Mouse (Mus musculus): ENCODE data around the gene Ifnl3. TPM values are rescaled to one million over a fixed set of nuclear protein-coding genes. Genes with fewer than 3 reads are reported as not detected.

Gene Ifnl3
- total RNA-seq, 2 experiments from 2014 or later: not detected

Other genes starting within 250 kb of the Ifnl3 start
- 3.6 and 4.5 TPM in 2 replicates for gene Eid2b, start 245.1 kb upstream of the Ifnl3 start, total RNA-seq (2015)
- gene Eid2b, start 245.1 kb upstream of the Ifnl3 start, total RNA-seq (2017): 1.6 and 2.7 TPM in 2 replicates
- not detected in 2 replicates for gene Selenov, start 231.7 kb upstream of the Ifnl3 start, total RNA-seq (2015)
- gene Selenov, start 231.7 kb upstream of the Ifnl3 start, total RNA-seq (2017): not detected in 2 replicates
- gene Dll3, start 220.6 kb upstream of the Ifnl3 start, total RNA-seq (2015): not detected in 2 replicates
- 0.25 and 0.34 TPM in 2 replicates for gene Dll3, start 220.6 kb upstream of the Ifnl3 start, total RNA-seq (2017)
- gene Timm50, start 210.8 kb upstream of the Ifnl3 start, total RNA-seq (2015): 41.2 and 45.2 TPM in 2 replicates
- gene Timm50, start 210.8 kb upstream of the Ifnl3 start, total RNA-seq (2017): 37.6 and 51.9 TPM in 2 replicates
- 44.5 and 67.5 TPM in 2 replicates for gene Supt5, start 184.1 kb upstream of the Ifnl3 start, total RNA-seq (2015)
- gene Supt5, start 184.1 kb upstream of the Ifnl3 start, total RNA-seq (2017): 64.6 and 68.9 TPM in 2 replicates
- gene Rps16, start 172.2 kb upstream of the Ifnl3 start, total RNA-seq (2015): 3,279 and 3,562 TPM in 2 replicates
- 756 and 903 TPM in 2 replicates for gene Rps16, start 172.2 kb upstream of the Ifnl3 start, total RNA-seq (2017)
- 2.9 and 4.3 TPM in 2 replicates for gene Plekhg2, start 150.2 kb upstream of the Ifnl3 start, total RNA-seq (2015)
- 2.0 and 2.1 TPM in 2 replicates for gene Plekhg2, start 150.2 kb upstream of the Ifnl3 start, total RNA-seq (2017)
- 87.3 and 149 TPM in 2 replicates for gene Zfp36, start 142.6 kb upstream of the Ifnl3 start, total RNA-seq (2015)
- gene Zfp36, start 142.6 kb upstream of the Ifnl3 start, total RNA-seq (2017): 26.0 and 46.4 TPM in 2 replicates
- 30.6 and 36.8 TPM in 2 replicates for gene Med29, start 130.1 kb upstream of the Ifnl3 start, total RNA-seq (2015)
- gene Med29, start 130.1 kb upstream of the Ifnl3 start, total RNA-seq (2017): 18.0 and 21.1 TPM in 2 replicates
- 63.9 and 89.2 TPM in 2 replicates for gene Paf1, start 129.9 kb upstream of the Ifnl3 start, total RNA-seq (2015)
- gene Paf1, start 129.9 kb upstream of the Ifnl3 start, total RNA-seq (2017): 146 and 184 TPM in 2 replicates
- gene Gmfg, start 85.4 kb upstream of the Ifnl3 start, total RNA-seq (2015): 378 and 389 TPM in 2 replicates
- gene Gmfg, start 85.4 kb upstream of the Ifnl3 start, total RNA-seq (2017): 658 and 664 TPM in 2 replicates
- gene Lrfn1, start 70.9 kb upstream of the Ifnl3 start, total RNA-seq (2015): 1.2 TPM in 2 replicates
- gene Lrfn1, start 70.9 kb upstream of the Ifnl3 start, total RNA-seq (2017): 1.7 and 2.3 TPM in 2 replicates
- gene Ifnl2, start 12.4 kb upstream of the Ifnl3 start, total RNA-seq (2015): not detected in 2 replicates
- not detected in 2 replicates for gene Ifnl2, start 12.4 kb upstream of the Ifnl3 start, total RNA-seq (2017)
- gene Sycn, start 18.0 kb downstream of the Ifnl3 start, total RNA-seq (2015): not detected in 2 replicates
- not detected in 2 replicates for gene Sycn, start 18.0 kb downstream of the Ifnl3 start, total RNA-seq (2017)
- gene Nccrp1, start 24.4 kb downstream of the Ifnl3 start, total RNA-seq (2015): not detected in 2 replicates
- gene Nccrp1, start 24.4 kb downstream of the Ifnl3 start, total RNA-seq (2017): not detected in 2 replicates
- gene Samd4b, start 75.3 kb downstream of the Ifnl3 start, total RNA-seq (2015): 20.7 TPM in 2 replicates
- 2.7 and 4.3 TPM in 2 replicates for gene Samd4b, start 75.3 kb downstream of the Ifnl3 start, total RNA-seq (2017)
- gene Pak4, start 75.3 kb downstream of the Ifnl3 start, total RNA-seq (2015): 5.6 and 6.4 TPM in 2 replicates
- gene Pak4, start 75.3 kb downstream of the Ifnl3 start, total RNA-seq (2017): 3.3 and 3.9 TPM in 2 replicates
- gene Acp7, start 108.5 kb downstream of the Ifnl3 start, total RNA-seq (2015): not detected in 2 replicates
- gene Acp7, start 108.5 kb downstream of the Ifnl3 start, total RNA-seq (2017): not detected in 2 replicates
- gene Fbxo27, start 170.0 kb downstream of the Ifnl3 start, total RNA-seq (2015): 1.1 and 1.4 TPM in 2 replicates
- 0.24 and 0.75 TPM in 2 replicates for gene Fbxo27, start 170.0 kb downstream of the Ifnl3 start, total RNA-seq (2017)
- 1.6 and 2.2 TPM in 2 replicates for gene Fbxo17, start 194.0 kb downstream of the Ifnl3 start, total RNA-seq (2015)
- gene Fbxo17, start 194.0 kb downstream of the Ifnl3 start, total RNA-seq (2017): 1.7 and 4.1 TPM in 2 replicates
- gene Mrps12, start 219.0 kb downstream of the Ifnl3 start, total RNA-seq (2015): 104 and 122 TPM in 2 replicates
- 44.1 and 59.1 TPM in 2 replicates for gene Mrps12, start 219.0 kb downstream of the Ifnl3 start, total RNA-seq (2017)
- gene Sars2, start 219.2 kb downstream of the Ifnl3 start, total RNA-seq (2015): 8.1 and 8.8 TPM in 2 replicates
- 13.5 and 15.7 TPM in 2 replicates for gene Sars2, start 219.2 kb downstream of the Ifnl3 start, total RNA-seq (2017)
- not detected in 2 replicates for gene Ccer2, start 233.3 kb downstream of the Ifnl3 start, total RNA-seq (2015)
- not detected in 2 replicates for gene Ccer2, start 233.3 kb downstream of the Ifnl3 start, total RNA-seq (2017)
- 41.4 and 47.5 TPM in 2 replicates for gene Sirt2, start 243.9 kb downstream of the Ifnl3 start, total RNA-seq (2015)
- 19.2 and 21.1 TPM in 2 replicates for gene Sirt2, start 243.9 kb downstream of the Ifnl3 start, total RNA-seq (2017)
- 14.7 and 18.4 TPM in 2 replicates for gene Nfkbib, start 244.7 kb downstream of the Ifnl3 start, total RNA-seq (2015)
- gene Nfkbib, start 244.7 kb downstream of the Ifnl3 start, total RNA-seq (2017): 12.3 and 15.7 TPM in 2 replicates

Data from megakaryocyte progenitor cell, adult 5-6 weeks (primary cell).